Mouse (Mus musculus): ENCODE data around the gene Trf. TPM values are rescaled to one million over a fixed set of nuclear protein-coding genes. Genes with fewer than 3 reads are reported as not detected.

Trf gene
- polyA plus RNA-seq, 1 experiment = not detected

GRCm38 (mm10) chr9:103180807-103181565 is 49.3 kb downstream of the Trf start:
- no peaks in the 10 kb centered on the region for H3K36me3 ChIP-seq (ENCODE audit: control insufficient read depth, insufficient read depth)
- H3K79me2 ChIP-seq (ENCODE audit: control insufficient read depth, insufficient read depth) = no peaks in the 10 kb centered on the region
- TF ChIP-seq CEBPB (IDR thresholded peaks at IDR 0.05; ENCODE audit: low read depth) (no peak), MYOD1 (IDR thresholded peaks at IDR 0.05; ENCODE audit: control insufficient read depth, insufficient read length, low read depth) (no peak), USF1 (IDR thresholded peaks at IDR 0.05; ENCODE audit: low read depth) (no peak), MAX (IDR thresholded peaks at IDR 0.05) (no peak), FOSL1 (IDR thresholded peaks at IDR 0.05; ENCODE audit: insufficient read depth, low read length, poor library complexity, severe bottlenecking) (no peak), CTCF (IDR thresholded peaks at IDR 0.05; ENCODE audit: control insufficient read depth, insufficient read depth, insufficient read length) (no peak), MYOG (IDR thresholded peaks at IDR 0.05; ENCODE audit: control insufficient read depth, extremely low read depth, insufficient read length) (no peak)
- no peaks in the 10 kb centered on the region for H3K79me3 ChIP-seq (ENCODE audit: low read depth)
- H3K27me3 ChIP-seq (ENCODE audit: control insufficient read depth, insufficient read depth, insufficient read length) = no peaks in the 10 kb centered on the region
- no peak overlapping the region for H3K4me3 ChIP-seq (ENCODE audit: insufficient read depth, poor library complexity, severe bottlenecking)
- no peak overlapping the region for H3ac ChIP-seq (ENCODE audit: control insufficient read depth, insufficient read length, low read depth)

GRCm38 (mm10) chr9:103180303-103180702 is 49.9 kb downstream of the Trf start:
- H3K79me2 ChIP-seq (ENCODE audit: control insufficient read depth, insufficient read depth) = no peaks in the 10 kb centered on the region
- no peak overlapping the region for H3K4me3 ChIP-seq (ENCODE audit: insufficient read depth, poor library complexity, severe bottlenecking)
- H3K79me3 ChIP-seq (ENCODE audit: low read depth) = no peaks in the 10 kb centered on the region
- no peaks in the 10 kb centered on the region for H3K27me3 ChIP-seq (ENCODE audit: control insufficient read depth, insufficient read depth, insufficient read length)
- no peak overlapping the region for H3ac ChIP-seq (ENCODE audit: control insufficient read depth, insufficient read length, low read depth)
- no peak for TF ChIP-seq MAX (IDR thresholded peaks at IDR 0.05)
- no peak for TF ChIP-seq CTCF (IDR thresholded peaks at IDR 0.05; ENCODE audit: control insufficient read depth, insufficient read depth, insufficient read length)
- TF ChIP-seq MYOD1 (IDR thresholded peaks at IDR 0.05; ENCODE audit: control insufficient read depth, insufficient read length, low read depth) = no peak
- no peak for TF ChIP-seq USF1 (IDR thresholded peaks at IDR 0.05; ENCODE audit: low read depth)
- no peak for TF ChIP-seq FOSL1 (IDR thresholded peaks at IDR 0.05; ENCODE audit: insufficient read depth, low read length, poor library complexity, severe bottlenecking)
- TF ChIP-seq CEBPB (IDR thresholded peaks at IDR 0.05; ENCODE audit: low read depth) = no peak
- TF ChIP-seq MYOG (IDR thresholded peaks at IDR 0.05; ENCODE audit: control insufficient read depth, extremely low read depth, insufficient read length) = no peak
- H3K36me3 ChIP-seq (ENCODE audit: control insufficient read depth, insufficient read depth) = no peaks in the 10 kb centered on the region

- TF ChIP-seq MAX (IDR thresholded peaks at IDR 0.05) = no peak
- TF ChIP-seq MYOG (IDR thresholded peaks at IDR 0.05; ENCODE audit: control insufficient read depth, extremely low read depth, insufficient read length) = no peak
- no peak for TF ChIP-seq CEBPB (IDR thresholded peaks at IDR 0.05; ENCODE audit: low read depth)
- no peak for TF ChIP-seq FOSL1 (IDR thresholded peaks at IDR 0.05; ENCODE audit: insufficient read depth, low read length, poor library complexity, severe bottlenecking)
- no peak for TF ChIP-seq USF1 (IDR thresholded peaks at IDR 0.05; ENCODE audit: low read depth)
- TF ChIP-seq CTCF (IDR thresholded peaks at IDR 0.05; ENCODE audit: control insufficient read depth, insufficient read depth, insufficient read length) = no peak
- TF ChIP-seq MYOD1 (IDR thresholded peaks at IDR 0.05; ENCODE audit: control insufficient read depth, insufficient read length, low read depth) = no peak
- no peaks in the 10 kb centered on the region for H3K79me2 ChIP-seq (ENCODE audit: control insufficient read depth, insufficient read depth)
- no peak overlapping the region for H3ac ChIP-seq (ENCODE audit: control insufficient read depth, insufficient read length, low read depth)
- H3K79me3 ChIP-seq (ENCODE audit: low read depth) = no peaks in the 10 kb centered on the region
- no peaks in the 10 kb centered on the region for H3K27me3 ChIP-seq (ENCODE audit: control insufficient read depth, insufficient read depth, insufficient read length)
- H3K4me3 ChIP-seq (ENCODE audit: insufficient read depth, poor library complexity, severe bottlenecking) = no peak overlapping the region
- H3K36me3 ChIP-seq (ENCODE audit: control insufficient read depth, insufficient read depth) = no peaks in the 10 kb centered on the region
These were observed 54.6 kb downstream of the Trf start for GRCm38 (mm10) chr9:103175692-103176091.

GRCm38 (mm10) chr9:103174771-103175519 is 55.3 kb downstream of the Trf start:
- no peak overlapping the region for H3ac ChIP-seq (ENCODE audit: control insufficient read depth, insufficient read length, low read depth)
- no peaks in the 10 kb centered on the region for H3K79me2 ChIP-seq (ENCODE audit: control insufficient read depth, insufficient read depth)
- no peaks in the 10 kb centered on the region for H3K79me3 ChIP-seq (ENCODE audit: low read depth)
- no peak for TF ChIP-seq CEBPB (IDR thresholded peaks at IDR 0.05; ENCODE audit: low read depth)
- TF ChIP-seq CTCF (IDR thresholded peaks at IDR 0.05; ENCODE audit: control insufficient read depth, insufficient read depth, insufficient read length) = peak; percentile 24
- H3K36me3 ChIP-seq (ENCODE audit: control insufficient read depth, insufficient read depth) = no peaks in the 10 kb centered on the region
- no peak overlapping the region for H3K4me3 ChIP-seq (ENCODE audit: insufficient read depth, poor library complexity, severe bottlenecking)
- H3K27me3 ChIP-seq (ENCODE audit: control insufficient read depth, insufficient read depth, insufficient read length) = no peaks in the 10 kb centered on the region

GRCm38 (mm10) chr9:103168771-103169170 is 61.5 kb downstream of the Trf start:
- no peaks in the 10 kb centered on the region for H3K79me3 ChIP-seq (ENCODE audit: low read depth)
- peaks cover 3% of the 10 kb centered on the region for H3K27me3 ChIP-seq (ENCODE audit: control insufficient read depth, insufficient read depth, insufficient read length)
- no peak overlapping the region for H3ac ChIP-seq (ENCODE audit: control insufficient read depth, insufficient read length, low read depth)
- H3K4me3 ChIP-seq (ENCODE audit: insufficient read depth, poor library complexity, severe bottlenecking) = no peak overlapping the region
- H3K79me2 ChIP-seq (ENCODE audit: control insufficient read depth, insufficient read depth) = no peaks in the 10 kb centered on the region
- H3K36me3 ChIP-seq (ENCODE audit: control insufficient read depth, insufficient read depth) = no peaks in the 10 kb centered on the region
- TF ChIP-seq MYOD1 (IDR thresholded peaks at IDR 0.05; ENCODE audit: control insufficient read depth, insufficient read length, low read depth) (no peak), FOSL1 (IDR thresholded peaks at IDR 0.05; ENCODE audit: insufficient read depth, low read length, poor library complexity, severe bottlenecking) (no peak), MYOG (IDR thresholded peaks at IDR 0.05; ENCODE audit: control insufficient read depth, extremely low read depth, insufficient read length) (no peak)

Measured in C2C12 (cell line).